Mouse (Mus musculus) erythroblast, embryonic 14.5 days (primary cell): ENCODE measurements around the gene Cryz.

Experiments
- GATA1 ChIP-seq: IDR thresholded peaks from 2 replicates; pipeline ENCODE4 v1.6.1; 2012; ENCODE audit warnings: low read length, inconsistent platforms, mixed read lengths
- TAL1 ChIP-seq: IDR thresholded peaks from 3 replicates; pipeline ENCODE4 v1.6.1; 2012; ENCODE audit warnings: low read length, inconsistent platforms, mixed read lengths

DNA sequence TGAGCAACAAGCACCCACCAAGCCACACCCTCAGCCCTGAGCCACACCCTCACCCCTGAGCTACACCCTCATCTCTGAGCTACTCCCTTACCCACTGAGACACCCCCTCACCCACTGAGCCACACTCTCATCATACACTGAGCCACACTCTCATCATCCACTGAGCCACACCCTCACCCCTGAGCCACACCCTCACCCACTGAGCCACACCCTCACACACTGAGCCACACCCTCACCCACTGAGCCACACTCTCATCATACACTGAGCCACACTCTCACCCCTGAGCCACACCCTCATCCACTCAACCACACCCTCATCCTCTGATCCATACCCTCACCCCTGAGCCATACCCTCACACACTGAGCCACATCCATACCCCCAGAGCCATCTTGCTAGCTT lies 31.8 kb downstream of the Cryz start:
- TF ChIP-seq GATA1: no peak
- no peak for TF ChIP-seq TAL1
